Mouse (Mus musculus) heart, postnatal 0 days (tissue): ENCODE measurements around the gene Vwa3a.

ENCODE experiments used
- CTCF ChIP-seq: IDR thresholded peaks from 2 replicates; pipeline ENCODE4 v1.5.1; 2016; ENCODE audit warnings: antibody characterized with exemption, control low read depth, low read depth
- EP300 ChIP-seq: IDR thresholded peaks from 2 replicates; pipeline ENCODE4 v1.6.1; 2016; ENCODE audit warnings: antibody characterized with exemption, low read depth

GRCm38 (mm10) chr7:120836361-120836760, 97.2 kb downstream of the Vwa3a start:
- TF ChIP-seq CTCF, result no peak
- no peak for TF ChIP-seq EP300
